Mouse (Mus musculus) liver (tissue): ENCODE measurements at regions not wholly inside any gene's neighbourhood (a gene's known extent, or its start where the extent isn't known, plus 50 kb on each side); places are given as distances from the start of the nearest gene placed in this dataset.
A peak's percentile ranks its signal among the peaks of the same experiment; 100 is the strongest.

Source experiments
- DNase-seq: peaks from one replicate; pipeline ENCODE4 v3.0.0-alpha.2; 2020; ENCODE audit warnings: mixed read lengths

DNA sequence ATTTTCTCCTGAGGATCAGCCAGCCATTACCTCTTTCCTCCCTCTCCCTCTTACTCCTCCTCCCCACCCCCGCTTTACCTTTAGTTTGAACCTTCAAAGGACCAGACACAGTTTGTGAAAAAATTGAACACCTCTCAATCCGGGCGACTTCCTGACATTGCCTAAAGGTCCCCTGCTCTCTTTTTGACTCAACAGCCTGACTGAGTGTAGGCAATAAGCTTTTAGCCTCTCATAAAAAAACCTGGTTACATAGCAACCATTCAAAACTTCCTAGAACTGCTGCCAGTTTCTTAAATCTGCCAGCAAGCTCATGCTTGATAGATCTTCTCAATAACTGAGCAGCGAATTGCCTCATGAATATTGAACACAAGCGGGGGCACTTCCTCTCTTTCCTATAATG lies 71.7 kb downstream of the Zfp945 start:
- no peak for DNase-seq

DNA sequence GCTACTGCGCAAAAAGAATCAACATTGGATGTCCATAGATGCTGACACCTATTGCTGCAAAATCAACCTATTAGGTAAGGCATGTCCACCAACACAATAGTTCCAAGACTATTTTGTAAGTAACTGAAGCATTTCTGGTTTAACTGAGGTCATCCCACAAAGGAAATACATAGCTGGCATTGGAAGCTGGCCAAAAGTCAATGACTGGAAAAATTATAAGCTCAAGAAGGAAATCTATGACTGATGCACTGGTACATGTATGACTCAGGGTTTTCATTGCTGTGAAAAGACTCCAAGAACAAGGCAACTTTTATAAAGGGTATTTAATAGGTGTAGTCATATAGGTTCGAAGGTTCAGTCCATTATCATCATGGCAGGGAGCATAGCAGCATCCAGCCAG lies 82.5 kb downstream of the Zfp945 start:
- DNase-seq: no peak

DNA sequence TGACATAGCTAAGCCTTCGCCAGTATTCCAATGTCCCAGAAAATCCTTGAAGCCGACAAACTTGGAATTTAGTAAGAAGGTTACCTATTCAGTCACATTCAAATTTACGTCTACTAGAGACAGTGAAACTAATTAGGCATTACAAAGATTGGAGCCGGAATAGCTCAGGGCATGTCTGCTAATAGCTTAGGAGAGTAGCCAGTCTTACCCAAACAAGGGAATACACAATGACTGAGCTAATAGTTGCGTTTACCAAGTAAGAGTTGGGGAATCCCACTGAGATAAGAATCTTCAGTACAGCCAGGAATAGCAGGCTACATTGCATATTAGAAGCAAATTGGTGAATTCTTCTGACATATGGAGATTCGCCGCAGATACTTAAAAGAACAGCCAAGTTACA lies 121.2 kb downstream of the Zfp945 start:
- no peak for DNase-seq

- DNase-seq: peak; percentile 50
Measured at GRCm38 (mm10) chr17:22739581-22740178, 127.3 kb downstream of the Zfp945 start.

DNA sequence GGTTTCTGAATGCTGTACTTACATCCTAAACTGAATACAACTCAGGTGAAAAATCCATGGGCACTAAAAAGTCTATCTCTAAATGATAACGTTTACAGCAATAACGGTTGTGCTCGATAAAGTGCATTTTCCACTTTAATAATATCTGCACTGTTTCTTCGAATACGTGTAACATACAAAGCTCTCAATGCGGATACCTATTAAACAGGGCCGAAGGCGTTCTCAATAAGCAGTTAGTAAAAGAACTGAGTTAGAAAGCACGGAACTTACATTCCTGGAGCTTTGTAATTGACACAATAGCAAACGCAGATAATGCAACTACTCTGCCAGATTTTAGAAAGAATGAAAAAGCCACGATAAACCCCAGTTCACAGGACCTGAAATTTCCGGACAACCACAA lies 127.8 kb downstream of the Zfp945 start:
- DNase-seq: no peak

- no peak for DNase-seq
Measured at GRCm38 (mm10) chr17:22736360-22736759, 130.6 kb downstream of the Zfp945 start.
